Mouse (Mus musculus): ENCODE results near the gene Foxp1.

The Foxp1 gene

GRCm38 (mm10) chr6:99300235-99300634 is 222.3 kb downstream of the Foxp1 start:
- CTCF ChIA-PET: no interaction called here

- CTCF ChIA-PET: interaction anchor here (1.0 kb wide), 1 partner anchor 13 kb away, joined by 5 read pairs; no protein-coding TSS in a partner anchor
Observed at GRCm38 (mm10) chr6:99299196-99299595, 223.3 kb downstream of the Foxp1 start.

GRCm38 (mm10) chr6:99297535-99297934 is 225.0 kb downstream of the Foxp1 start:
- CTCF ChIA-PET: no interaction called here

GRCm38 (mm10) chr6:99295495-99295894 is 227.0 kb downstream of the Foxp1 start:
- CTCF ChIA-PET: interaction anchor here (0.6 to 0.9 kb wide), 2 partner anchors 106 to 301 kb away, joined by 3 read pairs; no protein-coding TSS in a partner anchor

- CTCF ChIA-PET: no interaction called here
Observed at GRCm38 (mm10) chr6:99289220-99289619, 233.3 kb downstream of the Foxp1 start.

GRCm38 (mm10) chr6:99285026-99285425 is 237.5 kb downstream of the Foxp1 start:
- CTCF ChIA-PET: no interaction called here

- CTCF ChIA-PET: interaction anchor here (1.0 to 1.1 kb wide), 2 partner anchors 12 to 19 kb away, joined by 3 read pairs; no protein-coding TSS in a partner anchor
Observed at GRCm38 (mm10) chr6:99284019-99284418, 238.5 kb downstream of the Foxp1 start.

- CTCF ChIA-PET: interaction anchor here (0.9 to 1.1 kb wide), 2 partner anchors 10 to 13 kb away, joined by 3 read pairs; no protein-coding TSS in a partner anchor
Observed at GRCm38 (mm10) chr6:99282866-99283657, 239.5 kb downstream of the Foxp1 start.

- CTCF ChIA-PET: no interaction called here
Observed at GRCm38 (mm10) chr6:99281433-99281832, 241.1 kb downstream of the Foxp1 start.

- CTCF ChIA-PET: no interaction called here
Observed at GRCm38 (mm10) chr6:99280619-99281018, 241.9 kb downstream of the Foxp1 start.

- CTCF ChIA-PET: interaction anchor here (0.6 kb wide), 1 partner anchor 261 kb away, joined by 3 read pairs; no protein-coding TSS in a partner anchor
Observed at GRCm38 (mm10) chr6:99277251-99277650, 245.3 kb downstream of the Foxp1 start.

GRCm38 (mm10) chr6:99276297-99276653 is 246.2 kb downstream of the Foxp1 start:
- CTCF ChIA-PET: no interaction called here

- CTCF ChIA-PET: interaction anchor here (1.4 kb wide), 1 partner anchor 64 kb away, joined by 3 read pairs; no protein-coding TSS in a partner anchor
Observed at GRCm38 (mm10) chr6:99275381-99276296, 246.9 kb downstream of the Foxp1 start.

- CTCF ChIA-PET: interaction anchor here (0.6 to 1.4 kb wide), 3 partner anchors 65 to 109 kb away, joined by 3 to 5 read pairs (median 4); no protein-coding TSS in a partner anchor
Observed at GRCm38 (mm10) chr6:99274667-99275066, 247.9 kb downstream of the Foxp1 start.

- CTCF ChIA-PET: interaction anchor here (0.6 to 1.4 kb wide), 3 partner anchors 65 to 109 kb away, joined by 3 to 5 read pairs (median 4); no protein-coding TSS in a partner anchor
Observed at GRCm38 (mm10) chr6:99274222-99274621, 248.3 kb downstream of the Foxp1 start.

- CTCF ChIA-PET: interaction anchor here (0.6 kb wide), 3 partner anchors 19 to 69 kb away, joined by 3 read pairs; no protein-coding TSS in a partner anchor
Observed at GRCm38 (mm10) chr6:99273177-99273576, 249.3 kb downstream of the Foxp1 start.

- CTCF ChIA-PET: no interaction called here
Observed at GRCm38 (mm10) chr6:99272174-99272573, 250.3 kb downstream of the Foxp1 start.

- CTCF ChIA-PET: no interaction called here
Observed at GRCm38 (mm10) chr6:99271741-99272140, 250.8 kb downstream of the Foxp1 start.

GRCm38 (mm10) chr6:99269921-99270320 is 252.6 kb downstream of the Foxp1 start:
- CTCF ChIA-PET: no interaction called here

- CTCF ChIA-PET: interaction anchor here (0.6 kb wide), 1 partner anchor 252 kb away, joined by 3 read pairs; no protein-coding TSS in a partner anchor
Observed at GRCm38 (mm10) chr6:99268171-99269061, 254.1 kb downstream of the Foxp1 start.
